Mouse (Mus musculus): ENCODE results near the gene Gm17606. TPM values are rescaled to one million over a fixed set of nuclear protein-coding genes. Genes with fewer than 3 reads are reported as not detected.
A peak's percentile ranks its signal among the peaks of the same experiment; 100 is the strongest.

The Gm17606 gene
- polyA plus RNA-seq, 1 experiment from 2014 or later, result not detected

DNA sequence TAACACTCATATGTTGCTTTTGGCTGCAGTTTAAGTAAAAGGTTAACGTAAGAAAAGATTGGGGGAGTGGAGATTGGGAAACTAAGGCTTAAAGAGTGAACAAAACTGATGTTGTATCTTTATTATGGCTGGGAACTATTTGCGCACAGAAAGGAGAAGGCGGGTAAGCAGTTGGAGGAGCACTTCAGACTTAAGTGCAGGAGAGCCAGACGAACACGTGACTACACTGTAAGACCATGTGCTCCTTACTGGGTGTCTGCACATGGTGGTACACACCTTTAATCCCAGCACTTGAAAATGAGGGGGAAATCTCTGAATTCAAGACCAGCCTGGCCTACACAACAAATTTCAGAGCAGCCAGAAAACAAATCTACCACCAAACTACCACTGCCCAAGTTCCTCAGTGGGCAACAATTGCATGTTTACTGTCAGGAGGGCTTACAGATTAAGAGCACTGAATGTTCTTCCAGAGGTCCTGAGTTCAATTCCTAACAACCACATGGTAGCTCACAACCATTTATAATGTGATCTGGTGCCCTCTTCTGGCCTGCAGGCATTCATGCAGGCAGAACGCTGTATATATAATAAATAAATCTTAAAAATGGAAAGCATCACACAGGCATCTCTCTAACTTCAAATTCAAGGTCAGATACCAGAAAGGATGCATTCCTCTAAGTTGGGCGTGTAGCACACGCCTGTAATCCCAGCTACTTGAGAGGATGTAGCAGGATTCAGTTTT, 6.3 kb downstream of the Gm17606 start:
- Histone ChIP-seq H3K36me3 (replicated peaks) (peaks cover 100% of the 10 kb centered on the region), H3K4me3 (no peak overlapping the region), H3K9me3 (no peaks in the 10 kb centered on the region), H3K27me3 (ENCODE audit: poor library complexity, severe bottlenecking) (no peaks in the 10 kb centered on the region), H3K4me1 (peaks cover 32% of the 10 kb centered on the region), H3K27ac (no peak overlapping the region)
- 94% methylated on average over 8 of the region's 8 CpGs for WGBS
- no peak for DNase-seq (ENCODE audit: extremely low spot score, low spot score)

DNA sequence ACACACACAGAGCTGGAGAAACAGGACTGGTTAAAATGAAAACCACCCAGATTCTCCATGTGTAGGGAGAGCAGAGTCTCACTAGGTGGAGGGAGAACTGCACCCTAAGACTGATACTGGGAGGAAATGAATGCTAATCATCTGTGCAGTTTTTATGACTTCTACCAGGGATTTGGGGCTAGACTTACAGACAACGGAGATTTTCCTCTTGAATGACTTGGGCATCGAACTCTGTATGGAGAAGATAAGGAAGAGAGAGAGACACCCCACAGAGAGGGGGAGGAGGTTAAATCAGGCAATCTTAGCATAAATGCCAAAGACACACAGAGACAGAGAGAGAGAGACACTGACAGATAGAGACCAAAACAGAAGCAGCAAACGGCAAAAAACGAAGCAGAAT, 7.1 kb downstream of the Gm17606 start:
- peaks cover 94% of the 10 kb centered on the region for H3K36me3 ChIP-seq (replicated peaks)
- WGBS, result 86% methylated on average over 4 of the region's 4 CpGs

DNA sequence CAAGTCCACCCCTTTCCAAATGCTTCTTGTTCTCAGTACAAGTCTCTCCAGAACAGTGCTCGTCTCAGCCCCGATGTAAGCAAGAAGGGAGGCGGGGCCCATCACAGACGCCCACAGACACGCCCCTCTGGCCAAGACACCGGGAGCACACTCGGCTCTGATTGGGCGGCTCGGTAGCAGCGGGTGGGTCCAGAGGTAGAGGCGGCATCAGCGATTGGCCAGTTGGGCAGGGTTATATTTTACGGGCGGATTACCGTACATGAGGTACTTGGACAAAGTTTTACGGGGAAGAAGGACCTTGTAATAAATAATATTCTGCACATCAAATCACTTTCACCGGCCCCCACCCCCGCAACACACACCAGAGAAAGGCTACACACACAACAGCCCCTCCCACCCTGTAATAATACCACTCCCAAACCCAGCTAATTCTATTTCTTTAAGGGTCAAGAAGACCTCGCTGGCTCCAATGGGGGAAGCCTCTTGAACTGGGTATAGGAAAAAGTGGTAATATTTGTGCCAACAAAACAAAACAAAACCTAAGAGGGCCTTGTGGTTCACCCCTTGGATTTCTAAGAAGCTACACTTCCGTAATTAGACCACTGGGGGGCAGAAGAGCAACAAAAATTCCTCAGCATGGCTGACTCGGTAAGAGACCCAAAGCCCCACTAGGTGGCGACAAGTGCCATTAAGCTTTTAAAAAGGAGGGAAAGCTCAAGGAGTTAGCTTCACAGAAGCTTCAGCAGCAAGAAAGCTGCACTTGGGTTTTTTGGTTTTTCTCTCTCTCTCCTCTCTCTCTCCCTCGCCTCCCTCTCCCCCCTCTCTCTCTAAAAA, 10.1 kb downstream of the Gm17606 start:
- peaks cover 83% of the 10 kb centered on the region for H3K36me3 ChIP-seq (replicated peaks)
- H3K4me1 ChIP-seq, result peaks cover 51% of the 10 kb centered on the region
- 70% methylated on average over 23 of the region's 23 CpGs for WGBS
- no peaks in the 10 kb centered on the region for H3K27me3 ChIP-seq (ENCODE audit: poor library complexity, severe bottlenecking)
- DNase-seq (ENCODE audit: extremely low spot score, low spot score), result peak; percentile 77
- no peaks in the 10 kb centered on the region for H3K9me3 ChIP-seq
- H3K27ac ChIP-seq, result 0 out of 2 replicates have a peak overlapping the region, but pooled peaks have one; percentile 53
- H3K4me3 ChIP-seq, result peak overlapping the region; percentile 77

More for the DNA sequence above, 7.1 kb downstream of the Gm17606 start:
- Histone ChIP-seq H3K4me1 (peaks cover 40% of the 10 kb centered on the region), H3K4me3 (no peak overlapping the region), H3K27me3 (ENCODE audit: poor library complexity, severe bottlenecking) (no peaks in the 10 kb centered on the region), H3K27ac (no peak overlapping the region), H3K9me3 (no peaks in the 10 kb centered on the region)
- DNase-seq (ENCODE audit: extremely low spot score, low spot score), result no peak

DNA sequence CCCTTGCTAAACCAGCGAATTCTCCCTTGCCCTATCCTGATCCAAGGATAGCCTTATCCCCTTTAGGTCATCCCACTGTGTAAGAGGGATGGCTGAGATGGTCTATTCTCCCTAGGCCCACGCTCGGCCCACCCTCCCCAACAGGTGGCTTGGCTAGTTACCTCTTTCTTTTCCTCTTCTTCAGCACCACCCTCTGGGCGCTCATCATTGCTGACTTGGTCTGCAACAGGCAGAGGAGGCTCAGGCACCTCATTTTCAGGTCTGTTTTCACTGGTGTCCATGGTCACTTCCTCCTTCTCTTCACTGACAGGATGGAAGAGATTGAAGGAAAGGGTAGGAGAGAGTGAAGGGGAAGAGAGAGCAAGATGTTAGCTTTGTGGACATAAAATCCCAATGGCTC, 10.8 kb downstream of the Gm17606 start:
- Histone ChIP-seq H3K4me3 (peak overlapping the region; percentile 77), H3K9me3 (no peaks in the 10 kb centered on the region), H3K27ac (peak overlapping the region; percentile 95; the same call in 1 of the 2 replicates), H3K27me3 (ENCODE audit: poor library complexity, severe bottlenecking) (no peaks in the 10 kb centered on the region), H3K36me3 (replicated peaks) (peaks cover 83% of the 10 kb centered on the region), H3K4me1 (peaks cover 51% of the 10 kb centered on the region)
- WGBS, result 77% methylated on average over 4 of the region's 4 CpGs
- DNase-seq (ENCODE audit: extremely low spot score, low spot score), result no peak

DNA sequence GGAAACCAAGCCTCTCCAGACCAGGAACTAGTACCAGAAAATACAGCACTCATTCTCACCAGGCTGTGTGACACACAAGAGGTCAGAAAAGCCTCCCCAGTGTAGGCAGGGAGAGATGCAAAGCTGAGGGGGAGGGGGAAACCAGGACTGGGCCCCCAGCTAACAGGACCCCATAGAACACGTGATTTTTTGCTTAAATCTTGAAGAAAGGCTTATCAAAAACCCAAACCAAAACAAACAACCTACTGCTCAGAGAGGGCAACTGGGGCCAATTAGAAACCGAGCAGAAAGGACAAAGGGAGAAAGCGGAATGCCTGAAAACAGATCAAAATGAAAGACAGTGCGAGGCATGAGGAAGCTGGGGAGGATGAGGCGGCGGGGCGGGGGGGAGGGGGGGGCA, 12.0 kb downstream of the Gm17606 start:
- Histone ChIP-seq H3K9me3 (no peaks in the 10 kb centered on the region), H3K4me1 (peaks cover 51% of the 10 kb centered on the region), H3K36me3 (replicated peaks) (peaks cover 83% of the 10 kb centered on the region), H3K4me3 (peak overlapping the region; percentile 77), H3K27me3 (ENCODE audit: poor library complexity, severe bottlenecking) (no peaks in the 10 kb centered on the region), H3K27ac (peak overlapping the region; percentile 95)
- WGBS, result under 1% methylated on average over 7 of the region's 7 CpGs
- DNase-seq (ENCODE audit: extremely low spot score, low spot score), result no peak

DNA sequence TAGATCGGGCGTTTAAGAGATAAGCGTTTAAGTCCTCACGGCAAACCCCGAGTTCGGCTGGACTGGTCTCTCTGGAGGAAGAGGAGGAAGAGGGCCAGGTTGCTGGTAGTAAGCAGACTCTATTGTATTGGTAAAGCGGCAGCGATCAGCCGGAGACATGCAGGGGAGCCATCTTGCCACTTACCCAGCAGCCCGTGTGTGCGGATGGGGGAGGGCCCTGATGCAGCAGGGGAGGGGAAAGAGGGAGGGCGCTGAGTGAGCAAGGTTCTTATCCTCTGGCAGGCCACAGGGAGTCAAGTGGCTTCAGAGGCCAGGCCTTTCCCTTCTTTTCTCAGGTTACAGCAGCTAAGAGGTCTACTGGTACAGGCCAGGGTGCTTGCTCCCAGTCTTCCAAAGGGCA, 12.7 kb downstream of the Gm17606 start:
- peaks cover 51% of the 10 kb centered on the region for H3K4me1 ChIP-seq
- DNase-seq (ENCODE audit: extremely low spot score, low spot score), result peak; percentile 88
- peaks cover 83% of the 10 kb centered on the region for H3K36me3 ChIP-seq (replicated peaks)
- peak overlapping the region; percentile 95 for H3K27ac ChIP-seq
- 2% methylated on average over 12 of the region's 12 CpGs for WGBS
- peak overlapping the region; percentile 77 for H3K4me3 ChIP-seq
- no peaks in the 10 kb centered on the region for H3K9me3 ChIP-seq
- no peaks in the 10 kb centered on the region for H3K27me3 ChIP-seq (ENCODE audit: poor library complexity, severe bottlenecking)

DNA sequence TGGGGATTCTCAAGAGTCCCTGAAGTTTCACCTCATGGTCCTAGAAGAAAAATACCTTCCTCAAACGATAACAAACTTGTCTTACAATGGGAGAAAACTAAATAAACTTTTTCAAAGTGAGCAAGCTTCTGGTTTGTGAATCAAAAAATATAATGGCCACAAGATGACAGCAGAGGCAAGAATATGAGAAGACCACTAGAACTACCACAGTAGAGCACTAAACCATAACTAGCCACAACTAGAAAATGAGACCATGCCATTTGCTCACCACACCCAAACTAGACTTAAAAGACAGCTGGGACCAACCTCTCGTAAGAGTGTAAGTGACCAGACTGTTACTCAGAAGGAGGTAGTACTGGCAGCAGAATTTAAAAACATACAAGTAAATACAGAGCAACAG, 19.3 kb downstream of the Gm17606 start:
- Histone ChIP-seq H3K27me3 (ENCODE audit: poor library complexity, severe bottlenecking) (no peaks in the 10 kb centered on the region), H3K4me1 (no peaks in the 10 kb centered on the region), H3K27ac (no peak overlapping the region), H3K36me3 (replicated peaks) (peaks cover 100% of the 10 kb centered on the region), H3K4me3 (no peak overlapping the region), H3K9me3 (no peaks in the 10 kb centered on the region)
- 91% methylated on average over 2 of the region's 2 CpGs for WGBS
- no peak for DNase-seq (ENCODE audit: extremely low spot score, low spot score)

DNA sequence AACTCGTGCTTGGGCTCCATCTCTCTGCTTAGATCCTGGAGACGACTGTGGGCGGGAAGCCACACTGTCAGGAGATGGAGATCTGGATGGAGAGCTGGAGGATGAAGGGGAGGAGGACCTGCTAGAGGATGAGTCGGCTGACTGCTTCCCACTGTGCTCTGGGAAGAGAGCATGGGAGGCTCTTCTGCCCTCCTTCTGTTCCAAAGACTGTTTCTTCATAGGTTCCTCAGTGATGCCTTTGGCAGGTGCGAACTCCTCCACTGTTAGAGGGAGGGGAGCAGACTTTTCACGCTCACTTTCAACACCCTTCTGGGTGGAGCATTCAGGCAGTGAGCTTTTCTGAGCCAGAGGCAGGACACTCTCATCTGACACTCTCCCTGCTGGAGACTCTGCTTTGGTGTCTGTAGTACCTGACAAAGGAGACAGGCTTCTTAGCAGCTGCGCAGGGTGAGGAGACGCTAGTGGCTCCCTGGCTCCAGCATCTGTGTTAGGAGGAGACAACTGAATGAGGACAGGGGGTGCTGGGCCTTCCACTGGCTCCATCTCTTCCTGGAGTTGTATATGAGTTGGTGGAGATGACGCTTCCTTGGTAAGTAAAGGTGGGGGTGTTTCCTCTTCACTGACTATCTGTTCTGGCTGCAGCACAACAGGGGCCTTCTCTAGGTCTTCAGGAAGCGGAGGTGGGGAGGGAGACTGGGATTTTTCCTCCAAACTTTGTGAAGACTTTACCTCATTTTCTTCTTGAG, 23.9 kb downstream of the Gm17606 start:
- H3K36me3 ChIP-seq (replicated peaks), result peaks cover 97% of the 10 kb centered on the region

DNA sequence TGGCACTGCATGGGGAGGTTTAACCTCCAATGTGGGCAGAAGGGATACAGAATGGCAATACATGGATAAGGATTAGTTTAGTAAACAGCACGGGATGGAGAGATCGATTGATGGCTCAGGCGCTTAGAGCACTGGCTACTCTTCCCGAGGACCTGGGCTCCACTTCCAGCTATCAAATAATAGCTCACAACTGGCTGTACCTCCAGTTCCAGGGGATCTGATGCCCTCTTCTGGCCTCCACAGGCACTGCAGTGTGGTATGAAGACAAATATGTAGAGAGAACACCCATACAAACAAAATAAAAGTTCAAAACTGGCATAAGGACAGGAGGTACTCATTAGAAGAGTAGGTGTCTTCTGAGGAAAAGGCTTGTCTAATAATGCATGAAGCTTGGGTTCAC, 28.6 kb downstream of the Gm17606 start:
- Histone ChIP-seq H3K27me3 (ENCODE audit: poor library complexity, severe bottlenecking) (no peaks in the 10 kb centered on the region), H3K27ac (no peak overlapping the region), H3K4me1 (no peaks in the 10 kb centered on the region), H3K36me3 (replicated peaks) (peaks cover 90% of the 10 kb centered on the region), H3K9me3 (no peaks in the 10 kb centered on the region), H3K4me3 (no peak overlapping the region)
- WGBS, result 83% methylated on average over 4 of the region's 4 CpGs
- peak; percentile 41 for DNase-seq (ENCODE audit: extremely low spot score, low spot score)

More for the DNA sequence above, 23.9 kb downstream of the Gm17606 start:
- H3K9me3 ChIP-seq, result no peaks in the 10 kb centered on the region
- no peaks in the 10 kb centered on the region for H3K4me1 ChIP-seq
- no peak overlapping the region for H3K27ac ChIP-seq
- no peaks in the 10 kb centered on the region for H3K27me3 ChIP-seq (ENCODE audit: poor library complexity, severe bottlenecking)
- no peak overlapping the region for H3K4me3 ChIP-seq
- DNase-seq (ENCODE audit: extremely low spot score, low spot score), result no peak
- 96% methylated on average over 10 of the region's 10 CpGs for WGBS

DNA sequence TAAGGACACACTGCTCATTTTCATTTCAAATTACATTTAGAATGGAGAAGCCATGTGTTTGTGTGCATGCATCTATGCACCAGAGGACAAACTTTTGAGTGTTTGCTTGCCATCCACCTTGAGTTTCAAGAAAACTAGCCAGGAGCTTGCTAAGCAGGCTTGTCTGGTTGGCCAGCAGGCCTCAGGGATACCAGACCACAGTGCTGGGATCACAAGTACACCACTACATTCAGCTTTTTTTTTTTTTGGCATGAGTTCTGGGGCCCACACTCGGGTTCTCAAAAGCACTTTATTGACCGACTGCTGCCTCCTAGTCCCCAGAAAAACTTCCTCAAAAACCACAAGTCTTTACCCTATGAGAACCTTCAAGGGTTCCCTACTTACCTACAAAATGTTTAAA, 33.6 kb downstream of the Gm17606 start:
- no peaks in the 10 kb centered on the region for H3K9me3 ChIP-seq

DNA sequence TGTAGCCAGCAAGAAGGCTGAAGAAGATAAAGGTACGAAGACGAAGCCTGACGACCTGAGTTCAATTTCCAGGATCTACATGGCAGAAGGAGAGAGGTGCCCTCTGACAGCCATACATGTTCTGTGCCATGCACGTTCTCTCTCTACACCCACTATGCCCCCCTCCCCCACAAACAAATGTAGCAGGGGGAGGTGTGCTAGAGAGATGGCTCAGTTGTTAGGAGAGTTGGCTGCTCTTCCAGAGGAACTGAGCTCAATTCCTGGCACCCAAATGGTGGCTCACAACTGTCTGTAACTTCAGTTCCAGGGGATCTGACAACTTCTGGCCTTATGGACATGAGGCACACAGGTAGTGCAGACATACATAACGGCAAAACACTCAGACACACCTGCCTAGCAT, 35.5 kb downstream of the Gm17606 start:
- no peak overlapping the region for H3K4me3 ChIP-seq
- WGBS, result 93% methylated on average over 5 of the region's 5 CpGs
- no peak for DNase-seq (ENCODE audit: extremely low spot score, low spot score)
- no peak overlapping the region for H3K27ac ChIP-seq
- peaks cover 94% of the 10 kb centered on the region for H3K36me3 ChIP-seq (replicated peaks)
- no peaks in the 10 kb centered on the region for H3K9me3 ChIP-seq
- H3K27me3 ChIP-seq (ENCODE audit: poor library complexity, severe bottlenecking), result no peaks in the 10 kb centered on the region
- H3K4me1 ChIP-seq, result no peaks in the 10 kb centered on the region

More for the DNA sequence above, 33.6 kb downstream of the Gm17606 start:
- no peak for DNase-seq (ENCODE audit: extremely low spot score, low spot score)
- H3K4me1 ChIP-seq, result no peaks in the 10 kb centered on the region
- peaks cover 91% of the 10 kb centered on the region for H3K36me3 ChIP-seq (replicated peaks)
- H3K27me3 ChIP-seq (ENCODE audit: poor library complexity, severe bottlenecking), result no peaks in the 10 kb centered on the region
- 89% methylated on average over 2 of the region's 2 CpGs for WGBS
- no peak overlapping the region for H3K27ac ChIP-seq
- H3K4me3 ChIP-seq, result no peak overlapping the region

DNA sequence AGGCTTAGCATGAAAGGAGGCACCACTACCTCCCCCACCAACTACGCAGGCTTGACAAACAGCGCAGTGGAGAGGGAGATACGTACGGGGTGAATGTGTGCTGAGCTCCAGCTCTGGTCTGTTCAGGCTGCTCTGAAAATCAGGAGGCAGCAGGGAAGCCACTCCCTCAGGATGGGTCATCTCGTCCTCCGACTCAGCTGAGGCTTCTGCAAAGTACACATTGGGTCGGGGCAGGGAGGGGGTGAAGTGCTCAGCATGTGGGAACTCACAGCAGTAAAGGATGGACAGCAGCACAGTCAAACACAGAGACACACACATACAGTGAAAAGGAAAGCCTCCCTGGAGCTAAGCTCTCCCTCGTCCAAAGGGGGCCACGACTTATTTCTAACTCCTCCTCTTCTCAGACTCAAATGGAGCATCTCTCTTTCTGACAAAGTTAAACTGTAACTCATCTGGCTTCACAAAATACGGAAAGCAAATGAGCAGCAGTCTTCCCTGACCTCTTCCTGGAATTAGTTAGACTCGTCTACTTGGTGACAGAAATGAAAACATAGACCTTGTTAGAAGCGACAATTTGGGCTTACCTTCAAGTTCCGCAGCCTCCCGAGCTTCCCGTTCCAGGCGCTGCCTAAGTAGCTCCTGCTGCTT, 38.0 kb downstream of the Gm17606 start:
- Histone ChIP-seq H3K27me3 (ENCODE audit: poor library complexity, severe bottlenecking) (no peaks in the 10 kb centered on the region), H3K4me1 (0 out of 2 replicates have a peak, but pooled peaks cover 3% of the 10 kb centered on the region), H3K27ac (no peak overlapping the region), H3K36me3 (replicated peaks) (peaks cover 96% of the 10 kb centered on the region), H3K4me3 (no peak overlapping the region), H3K9me3 (no peaks in the 10 kb centered on the region)
- DNase-seq (ENCODE audit: extremely low spot score, low spot score), result no peak
- 91% methylated on average over 16 of the region's 16 CpGs for WGBS

Measured in forebrain, embryonic 10.5 days (tissue).